Mouse (Mus musculus) embryo, embryonic 10.5 days (tissue): ENCODE measurements around the gene Ncf4.
"Not testable (repeated sequence)": the region's sequence is repeated elsewhere in the genome, so short reads cannot be mapped to it uniquely, and the experiment has no call there.

Source experiments
- DNase-seq: peaks from one replicate; pipeline ENCODE4 v3.0.0-alpha.2; 2015; ENCODE audit warnings: low spot score

Gene Ncf4

DNA sequence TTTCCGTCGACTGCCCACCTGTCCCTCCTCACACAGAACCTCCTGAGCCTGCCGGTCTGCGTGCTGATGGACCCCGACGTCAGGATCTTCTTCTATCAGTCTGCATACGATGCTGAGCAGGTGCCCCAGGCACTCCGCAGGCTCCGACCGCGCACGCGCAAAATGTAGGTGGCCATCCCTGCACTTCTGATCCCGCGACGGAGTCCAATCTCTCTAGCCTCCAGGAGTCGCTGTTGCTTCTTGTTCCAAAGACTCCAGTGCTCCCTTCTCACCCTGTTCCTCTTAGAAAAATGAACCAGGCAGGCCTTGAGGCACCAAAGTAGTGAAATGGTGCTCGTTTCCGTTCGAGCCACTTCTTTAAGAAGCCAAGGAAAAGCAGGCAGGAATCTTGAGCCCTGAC is 10.2 kb downstream of the Ncf4 start:
- DNase-seq: peak; percentile 78

DNA sequence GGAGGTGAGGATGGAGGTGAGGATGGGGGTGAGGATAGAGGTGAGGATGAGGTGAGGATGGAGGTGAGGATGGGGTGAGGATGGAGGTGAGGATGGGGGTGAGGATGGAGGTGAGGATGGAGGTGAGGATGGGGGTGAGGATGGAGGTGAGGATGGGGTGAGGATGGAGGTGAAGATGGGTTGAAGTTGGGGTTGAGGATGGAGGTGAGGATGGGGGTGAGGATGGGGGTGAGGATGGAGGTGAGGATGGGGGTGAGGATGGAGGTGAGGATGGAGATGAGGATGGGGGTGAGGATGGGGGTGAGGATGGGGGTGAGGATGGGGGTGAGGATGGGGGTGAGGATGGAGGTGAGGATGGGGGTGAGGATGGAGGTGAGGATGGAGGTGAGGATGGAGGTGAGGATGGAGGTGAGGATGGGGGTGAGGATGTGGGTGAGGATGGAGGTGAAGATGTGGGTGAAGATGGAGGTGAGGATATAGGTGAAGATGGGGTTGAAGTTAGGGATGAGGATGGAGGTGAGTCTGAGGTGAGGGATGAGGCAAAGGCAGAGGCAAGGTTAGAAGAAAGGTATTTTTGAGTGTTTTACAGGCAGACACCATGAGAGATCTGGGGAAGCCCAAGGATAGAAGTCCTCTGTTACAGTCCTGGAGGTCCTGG is 12.1 kb downstream of the Ncf4 start:
- DNase-seq: not testable (repeated sequence)

DNA sequence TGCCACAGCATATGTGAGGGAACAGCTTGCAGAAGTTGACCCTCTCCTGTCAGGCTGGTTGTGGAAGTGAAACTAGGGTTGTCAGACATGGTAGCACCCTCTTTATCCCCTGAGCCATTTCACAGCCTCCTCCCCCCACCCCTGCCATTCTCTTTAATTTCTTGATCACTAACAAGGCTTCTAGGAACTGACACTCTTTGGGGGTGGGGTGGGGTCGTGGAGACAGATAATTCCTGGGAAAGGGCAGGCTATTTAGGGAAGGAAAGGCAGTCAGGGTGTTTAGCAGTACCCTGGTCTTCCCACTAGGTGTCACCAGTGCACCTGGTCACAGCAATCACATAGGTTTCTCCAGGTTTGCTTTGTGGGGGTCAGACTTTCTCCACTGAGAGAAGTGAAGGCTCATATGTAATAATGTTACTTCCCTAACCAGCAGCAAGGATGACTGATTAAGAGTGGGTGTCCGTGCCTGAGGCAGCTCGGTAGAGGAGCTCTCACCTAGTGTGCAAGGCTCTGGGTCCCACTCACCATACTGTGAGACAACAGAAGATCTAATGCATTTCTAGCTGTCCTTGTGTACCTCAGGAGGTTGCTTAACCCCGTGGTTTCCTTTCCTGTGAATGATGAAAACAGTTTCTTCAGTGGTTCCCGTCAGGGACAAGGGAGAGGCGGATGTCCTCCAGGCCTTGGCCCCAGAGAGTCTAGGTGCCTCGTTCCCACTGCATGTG is 12.9 kb downstream of the Ncf4 start:
- peak; percentile 77 for DNase-seq

DNA sequence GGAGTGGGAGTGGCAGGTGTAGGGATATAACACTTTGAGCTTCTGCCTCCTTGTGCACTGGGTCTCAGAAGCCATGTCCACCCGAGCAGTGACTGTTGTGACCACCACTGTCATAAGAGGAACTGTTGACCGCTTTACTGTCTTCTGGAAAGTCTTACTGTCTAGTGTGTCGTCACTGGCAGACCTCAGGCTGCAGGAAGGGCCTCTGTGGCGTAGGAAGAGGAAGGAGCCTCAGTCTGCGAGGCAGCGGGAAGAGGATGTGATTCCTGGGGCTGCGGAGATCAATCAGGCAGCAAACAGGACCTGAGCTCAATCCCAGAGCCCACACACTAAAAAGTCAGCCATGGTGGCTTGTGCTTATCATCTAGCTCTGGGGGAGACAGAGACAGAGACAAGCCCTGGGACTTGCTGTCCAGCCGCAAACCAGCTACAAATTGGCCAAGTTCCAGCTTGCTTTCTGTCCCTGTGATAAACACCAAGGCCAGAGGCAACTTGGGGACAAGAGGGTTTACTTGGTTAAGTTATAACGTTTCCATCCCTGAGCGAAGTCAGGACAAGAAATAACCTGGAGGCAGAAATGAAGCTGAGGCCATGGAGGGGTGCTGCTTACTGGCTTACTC is 13.8 kb downstream of the Ncf4 start:
- no peak for DNase-seq

DNA sequence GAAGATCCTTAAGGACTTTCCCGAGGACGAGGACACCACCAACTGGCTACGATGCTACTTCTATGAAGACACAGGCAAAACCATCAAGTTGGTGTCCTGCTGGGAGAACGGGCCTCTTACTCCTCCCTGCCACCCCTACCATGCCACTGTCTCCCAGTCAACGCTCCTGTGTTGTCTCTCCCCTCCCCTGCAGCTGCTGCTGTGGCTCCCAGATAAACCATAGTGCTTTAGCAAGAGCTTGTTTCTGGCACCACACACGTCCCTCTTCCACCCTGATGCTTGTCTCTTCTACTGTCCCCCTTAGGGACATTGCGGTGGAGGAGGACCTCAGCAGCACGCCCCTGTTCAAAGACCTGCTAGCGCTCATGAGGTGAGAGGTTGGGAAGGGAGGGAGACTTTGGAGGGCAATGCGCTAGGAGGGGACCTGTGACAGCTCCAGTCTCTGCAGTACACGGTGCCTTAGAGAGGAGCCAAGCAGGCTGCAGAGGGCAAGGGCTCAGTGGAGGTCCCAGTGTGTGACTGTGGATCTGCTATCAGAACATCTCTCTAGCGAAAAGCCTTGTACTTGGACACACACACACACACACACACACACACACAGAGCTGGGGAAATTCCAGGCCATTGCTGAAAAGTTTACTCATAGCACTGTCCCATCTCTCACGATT is 16.2 kb downstream of the Ncf4 start:
- no peak for DNase-seq

GRCm38 (mm10) chr15:78263286-78263685 is 18.7 kb downstream of the Ncf4 start:
- no peak for DNase-seq

DNA sequence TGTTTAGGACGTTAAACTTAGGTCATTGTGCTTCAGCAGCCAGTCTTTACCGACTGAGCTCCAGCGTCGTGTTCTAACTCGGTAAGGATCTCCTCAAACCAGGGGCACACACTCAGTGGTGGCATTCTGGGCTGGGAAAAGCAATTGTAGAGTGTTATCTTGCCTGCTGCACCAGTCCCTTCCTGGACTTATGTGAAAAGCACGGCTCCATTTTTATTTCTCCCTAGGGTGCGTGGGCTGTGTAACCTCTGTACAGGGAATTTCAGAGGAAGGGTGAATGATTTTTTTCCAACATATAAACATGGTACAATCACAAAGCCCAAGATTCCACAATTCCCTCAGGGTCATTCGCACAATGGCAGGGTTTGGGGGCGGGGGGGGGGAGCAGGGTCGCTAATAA is 22.8 kb downstream of the Ncf4 start:
- DNase-seq: no peak

DNA sequence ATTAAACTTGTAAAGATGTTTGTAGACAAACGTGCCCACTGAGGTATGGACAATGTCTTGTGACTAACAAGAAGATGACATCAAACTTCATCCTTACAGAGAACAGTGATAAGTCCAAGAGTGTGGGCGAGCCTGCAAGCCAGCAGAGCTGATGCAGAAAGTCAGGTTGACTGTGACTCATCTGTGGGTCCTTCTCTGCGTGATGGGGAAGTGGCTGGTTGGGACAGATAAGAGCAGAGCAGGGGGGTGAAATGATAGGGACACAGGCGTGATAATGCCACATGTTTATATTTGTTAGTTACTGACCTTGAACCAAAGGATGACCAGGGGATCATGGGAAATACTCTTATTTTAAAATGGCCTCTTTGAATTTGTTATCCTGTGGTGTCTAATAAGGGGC is 23.3 kb downstream of the Ncf4 start:
- DNase-seq: no peak

DNA sequence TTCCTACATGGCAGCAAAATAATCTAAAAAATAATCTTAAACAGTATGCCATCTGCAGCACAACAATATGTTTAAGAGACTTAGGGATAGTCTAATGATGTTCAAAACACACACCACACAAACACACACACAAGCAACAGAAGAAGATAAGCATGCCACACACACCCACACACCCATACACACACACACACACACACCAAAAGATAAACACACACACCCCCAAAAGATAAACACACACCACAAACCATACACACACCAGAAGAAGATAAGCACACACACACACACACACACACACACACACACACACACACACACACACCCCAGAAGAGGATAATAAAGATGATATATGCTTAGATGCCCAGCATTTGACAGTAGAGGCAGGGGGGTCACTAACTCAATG is 26.6 kb downstream of the Ncf4 start:
- no peak for DNase-seq

DNA sequence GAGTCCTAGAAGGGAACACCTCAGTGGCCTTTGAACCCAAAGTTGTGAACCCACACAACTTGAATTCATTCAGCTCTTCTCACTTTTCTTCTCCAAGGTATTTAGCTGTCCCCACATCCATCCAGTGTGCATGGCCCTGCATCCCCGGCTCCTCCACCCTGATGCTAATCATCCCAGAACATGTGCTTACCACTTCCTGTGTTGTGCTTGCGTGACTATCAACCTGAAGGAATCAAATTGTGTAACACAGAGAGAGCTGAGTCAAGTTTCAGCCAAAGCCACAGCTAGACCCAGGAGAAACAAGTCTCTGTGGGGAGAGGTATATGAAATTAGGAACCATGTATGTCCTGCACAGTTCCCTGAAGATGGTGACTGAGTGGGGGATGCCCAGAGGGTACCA is 33.7 kb downstream of the Ncf4 start:
- no peak for DNase-seq

- DNase-seq: no peak
These were observed 43.3 kb downstream of the Ncf4 start for GRCm38 (mm10) chr15:78287941-78288340.

- DNase-seq: not testable (repeated sequence)
These were observed 45.2 kb downstream of the Ncf4 start for GRCm38 (mm10) chr15:78289775-78290174.

- DNase-seq: not testable (repeated sequence)
These were observed 48.6 kb downstream of the Ncf4 start for GRCm38 (mm10) chr15:78293228-78293627.

DNA sequence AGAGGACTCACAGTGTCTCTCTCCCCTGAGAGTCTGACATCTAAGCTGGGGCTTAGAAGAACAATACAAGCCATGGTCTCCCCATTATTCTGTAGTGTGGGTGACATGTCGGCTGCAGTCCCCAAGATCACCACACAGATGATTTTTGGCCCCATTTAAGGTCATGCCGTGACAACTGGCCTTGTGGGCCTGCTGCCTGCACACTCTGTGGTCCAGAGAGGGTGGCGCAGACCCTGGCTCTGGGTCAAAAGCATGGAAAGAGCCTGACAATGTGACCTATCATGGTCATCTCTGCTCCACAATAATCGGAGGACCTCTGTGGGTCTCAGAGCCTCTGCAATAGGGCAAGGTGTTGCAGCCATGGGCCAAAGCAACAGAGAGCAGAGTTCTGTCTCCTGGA is 49.1 kb downstream of the Ncf4 start:
- no peak for DNase-seq

DNA sequence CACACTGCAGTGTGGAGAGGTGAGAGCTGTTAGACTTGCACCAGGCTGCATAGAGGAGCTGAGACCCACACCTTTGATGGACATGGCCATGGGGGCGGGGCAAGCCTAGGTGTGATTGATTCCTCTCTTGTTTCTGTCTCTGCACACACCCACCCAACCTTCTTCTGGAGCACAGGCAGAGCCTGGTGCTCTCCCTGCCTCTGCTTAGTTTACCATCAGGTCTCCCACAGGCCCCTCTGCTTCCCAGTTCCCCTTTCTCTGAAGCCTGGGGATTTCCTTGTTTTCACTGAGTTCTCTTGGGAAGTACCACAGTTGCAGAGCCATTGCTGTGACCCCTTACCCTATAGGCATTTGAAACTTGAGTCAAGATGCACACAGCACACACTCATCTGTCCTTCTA is 54.0 kb downstream of the Ncf4 start:
- no peak for DNase-seq

DNA sequence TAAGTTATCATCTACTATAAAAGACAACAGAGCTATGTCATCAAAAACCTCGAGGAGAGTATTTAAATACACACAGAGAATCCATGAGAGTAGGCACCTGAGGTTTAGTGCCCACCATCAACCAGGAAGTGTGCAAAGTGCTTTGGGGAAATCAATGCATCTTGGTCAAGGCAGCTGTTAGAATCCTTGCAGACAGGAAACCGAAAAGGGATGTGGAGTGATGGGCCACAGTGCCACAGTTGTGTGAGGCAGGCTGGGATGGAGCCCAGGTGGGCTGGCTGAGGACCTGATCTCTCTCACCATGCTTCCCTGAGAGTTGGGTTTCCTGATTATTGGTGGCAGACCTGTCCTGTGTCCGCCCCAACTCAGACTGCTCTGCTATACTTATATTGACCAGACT is 55.0 kb downstream of the Ncf4 start:
- no peak for DNase-seq

DNA sequence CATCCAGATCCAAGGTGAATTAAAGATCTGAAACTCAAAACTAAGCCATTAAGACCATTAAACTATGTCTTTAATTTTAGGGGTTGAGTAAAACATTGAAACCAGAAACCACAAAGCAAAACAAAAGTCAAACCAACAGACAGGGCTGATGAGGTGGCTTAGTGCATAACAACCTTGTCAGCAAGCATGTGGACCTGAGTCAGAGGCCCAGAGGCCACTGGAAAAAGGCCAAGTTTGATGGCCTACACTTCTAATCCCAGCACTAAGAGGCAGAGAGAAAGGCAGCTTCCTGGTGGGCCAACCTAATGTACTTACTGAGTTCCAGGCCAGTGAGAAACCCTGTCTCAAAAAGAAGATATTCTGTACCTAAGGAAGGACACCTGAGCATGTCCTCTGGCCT is 56.2 kb downstream of the Ncf4 start:
- no peak for DNase-seq

DNA sequence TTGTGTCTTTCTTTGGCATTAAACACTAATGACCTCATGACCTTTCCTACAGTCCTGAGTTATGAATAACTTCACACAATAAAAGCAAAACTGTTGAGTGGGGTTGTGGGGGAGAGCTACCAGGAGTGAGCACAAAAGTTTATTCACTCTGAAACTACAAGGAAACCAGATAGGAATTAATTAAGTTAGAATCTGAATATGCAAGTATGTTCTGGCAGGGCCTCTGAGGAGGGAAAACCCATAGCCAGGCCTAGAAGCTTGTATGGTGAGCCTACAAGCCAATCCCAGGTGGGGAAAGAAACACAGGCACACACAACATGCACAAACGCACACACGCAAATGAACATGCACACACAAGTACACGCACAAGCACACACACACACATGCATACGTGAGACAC is 58.1 kb downstream of the Ncf4 start:
- no peak for DNase-seq

GRCm38 (mm10) chr15:78303665-78304233 is 59.1 kb downstream of the Ncf4 start:
- no peak for DNase-seq

- DNase-seq: no peak
These were observed 60.8 kb downstream of the Ncf4 start, which contains the start of gene Csf2rb2 for GRCm38 (mm10) chr15:78305341-78305933. Gene Csf2rb2 (minus strand): TSS chr15:78305721.

- no peak for DNase-seq
These were observed 65.3 kb downstream of the Ncf4 start for GRCm38 (mm10) chr15:78309865-78310264.

DNA sequence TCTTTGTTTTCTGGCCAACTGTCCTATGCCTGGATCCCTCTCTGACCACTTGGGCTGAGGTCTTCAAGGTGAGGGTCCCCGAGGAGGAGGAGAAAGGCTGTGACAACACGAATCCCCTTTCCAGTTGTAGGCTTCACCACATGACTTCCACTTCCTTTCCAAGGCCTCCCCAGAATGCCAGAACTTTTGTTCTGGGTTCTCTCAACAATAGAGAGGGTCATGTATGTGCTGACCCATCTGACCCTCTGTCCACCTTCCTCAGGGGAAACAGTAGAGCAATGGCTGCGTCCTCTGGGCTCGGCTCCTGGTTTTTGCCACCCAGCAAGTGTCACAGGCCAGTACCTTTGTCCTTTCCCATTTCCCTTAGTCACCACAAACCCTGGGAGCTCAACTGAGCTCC is 66.4 kb downstream of the Ncf4 start:
- no peak for DNase-seq
